Mouse (Mus musculus) layer of hippocampus, postnatal 36 days (tissue): Measurements from ENCODE around the gene Pcyt2. TPM values are rescaled to one million over a fixed set of nuclear protein-coding genes. Genes with fewer than 3 reads are reported as not detected.
"Not testable (repeated sequence)": the region's sequence is repeated elsewhere in the genome, so short reads cannot be mapped to it uniquely, and the experiment has no call there.

Source experiments
- DNase-seq, 2 experiments: peaks; one replicate each; pipeline ENCODE4 v3.0.0; 2022
- total RNA-seq, 2 experiments: library from RNA; stranded (reverse); gene quantifications; 2 replicates each; pipeline ENCODE4 v1.2.3; 2021

Gene Pcyt2
- total RNA-seq, 2 experiments from 2014 or later = 138 to 157 TPM

GRCm38 (mm10) chr11:120615167-120615566 lies 2.6 kb downstream of the Pcyt2 start:
- no peak for DNase-seq

GRCm38 (mm10) chr11:120613976-120614375 lies 3.8 kb downstream of the Pcyt2 start:
- DNase-seq = no peak

GRCm38 (mm10) chr11:120613481-120613972 lies 4.2 kb downstream of the Pcyt2 start:
- no peak for DNase-seq

- peak in 1 of 2 experiments; percentile 61 for DNase-seq
These were observed 5.0 kb downstream of the Pcyt2 start for GRCm38 (mm10) chr11:120612763-120613162.

- DNase-seq = no peak
These were observed 7.2 kb downstream of the Pcyt2 start for GRCm38 (mm10) chr11:120610477-120611046.

GRCm38 (mm10) chr11:120609250-120609649 lies 8.5 kb downstream of the Pcyt2 start:
- DNase-seq = no peak

- no peak for DNase-seq
These were observed 9.3 kb downstream of the Pcyt2 start, which contains the start of gene Npb for GRCm38 (mm10) chr11:120608241-120609034. Gene Npb (plus strand): TSS chr11:120608477.

GRCm38 (mm10) chr11:120606764-120607163 lies 11.0 kb downstream of the Pcyt2 start:
- no peak for DNase-seq

GRCm38 (mm10) chr11:120605667-120606066 lies 12.1 kb downstream of the Pcyt2 start:
- no peak for DNase-seq

- DNase-seq = no peak
These were observed 14.2 kb downstream of the Pcyt2 start for GRCm38 (mm10) chr11:120603545-120603944.

GRCm38 (mm10) chr11:120600716-120601115 lies 17.0 kb downstream of the Pcyt2 start:
- DNase-seq = no peak

- DNase-seq = no peak
These were observed 18.7 kb downstream of the Pcyt2 start for GRCm38 (mm10) chr11:120598990-120599549.

GRCm38 (mm10) chr11:120598283-120598989 lies 19.3 kb downstream of the Pcyt2 start, which contains the start of the genes Alyref and Anapc11:
Gene Alyref (minus strand): TSS chr11:120598365.
Gene Anapc11 (plus strand): TSS chr11:120598421.
- peak; percentile 90 to 93 for DNase-seq

GRCm38 (mm10) chr11:120597240-120598235 lies 20.2 kb downstream of the Pcyt2 start:
- DNase-seq = no peak

GRCm38 (mm10) chr11:120588531-120588930 lies 29.2 kb downstream of the Pcyt2 start:
- DNase-seq = no peak

GRCm38 (mm10) chr11:120583937-120584336 lies 33.8 kb downstream of the Pcyt2 start:
- DNase-seq = no peak

GRCm38 (mm10) chr11:120582982-120583293 lies 34.8 kb downstream of the Pcyt2 start:
- not testable (repeated sequence) for DNase-seq

- DNase-seq = no peak
These were observed 35.3 kb downstream of the Pcyt2 start for GRCm38 (mm10) chr11:120582268-120582981.

GRCm38 (mm10) chr11:120581490-120582267 lies 36.1 kb downstream of the Pcyt2 start, which contains the start of gene Arhgdia:
Gene Arhgdia (minus strand): TSS chr11:120581624.
- peak; percentile 90 for DNase-seq

- peak; percentile 26 to 37 for DNase-seq
These were observed 36.8 kb downstream of the Pcyt2 start for GRCm38 (mm10) chr11:120580871-120581331.
